Mouse (Mus musculus): ENCODE results near the gene Ttc17.

- TF ChIP-seq CTCF (IDR thresholded peaks at IDR 0.05; ENCODE audit: low read depth, low read length): no peak
- no peak for TF ChIP-seq POLR2A (IDR thresholded peaks at IDR 0.05; ENCODE audit: borderline replicate concordance, low read depth, low read length)
Measured at GRCm38 (mm10) chr2:94316526-94316925, 90.0 kb downstream of the Ttc17 start.
